ENCODE assay signal across 15 mouse cellular contexts in genomic region chr9:20721582-20721981, GRCm38 (mm10). TPM values are rescaled to one million over a fixed set of nuclear protein-coding genes. Genes with fewer than 3 reads are reported as not detected.
DNase-seq lines count a peak whose midpoint lies in the region; ATAC-seq and TF ChIP-seq lines count a peak whose summit lies in the region.
"Had no signal": no experiment of that assay in that cellular context is flagged by ENCODE, and none has a peak within 500 bp of the region (broad histone marks: within the 10 kb centered on the region; RNA-seq: fewer than 3 reads in every experiment).

No protein-coding gene starts in this region.

- H3K9me3 ChIP-seq in lung, embryonic 14.5 days (ENCODE audit: low read depth, low read length), result no peaks in the 10 kb centered on the region
- H3K9me3 ChIP-seq in intestine, embryonic 16.5 days (ENCODE audit: control insufficient read depth, low read length), result no peaks in the 10 kb centered on the region
- H3K9me3 ChIP-seq in neural tube, embryonic 13.5 days, result no peaks in the 10 kb centered on the region
- H3K9me3 ChIP-seq in midbrain, embryonic 16.5 days (replicated peaks; ENCODE audit: control insufficient read depth, low read length, poor library complexity, severe bottlenecking), result no peaks in the 10 kb centered on the region
- H3K9me3 ChIP-seq: forebrain, embryonic 13.5 days had no signal

- H3K4me3 ChIP-seq in lung, embryonic 14.5 days (ENCODE audit: low read depth, low read length), result no peak overlapping the region
- no peak overlapping the region for H3K4me3 ChIP-seq in intestine, embryonic 16.5 days (ENCODE audit: low read length)
- no peak overlapping the region for H3K4me3 ChIP-seq in neural tube, embryonic 13.5 days
- H3K4me3 ChIP-seq in midbrain, embryonic 16.5 days (ENCODE audit: low read depth, low read length), result no peak overlapping the region
- H3K4me3 ChIP-seq: forebrain, embryonic 13.5 days had no signal

- no peak overlapping the region for H3K9ac ChIP-seq in lung, embryonic 14.5 days
- no peak overlapping the region for H3K9ac ChIP-seq in intestine, embryonic 16.5 days (ENCODE audit: low read depth, low read length)
- H3K9ac ChIP-seq in neural tube, embryonic 13.5 days, result no peak overlapping the region
- no peak overlapping the region for H3K9ac ChIP-seq in midbrain, embryonic 16.5 days (ENCODE audit: low read depth, low read length)
- H3K9ac ChIP-seq: forebrain, embryonic 13.5 days had no signal

- no peaks in the 10 kb centered on the region for H3K36me3 ChIP-seq in lung, embryonic 14.5 days (ENCODE audit: insufficient read depth)
- H3K36me3 ChIP-seq in intestine, embryonic 16.5 days (ENCODE audit: control insufficient read depth, insufficient read depth, low read length), result no peaks in the 10 kb centered on the region
- peaks cover 6% of the 10 kb centered on the region; the same call in 1 of the 2 replicates for H3K36me3 ChIP-seq in neural tube, embryonic 13.5 days
- H3K36me3 ChIP-seq in midbrain, embryonic 16.5 days (ENCODE audit: control insufficient read depth, insufficient read depth, low read length), result peaks cover 4% of the 10 kb centered on the region; the same call in 1 of the 2 replicates

- no peak overlapping the region for H3K4me2 ChIP-seq in lung, embryonic 14.5 days
- H3K4me2 ChIP-seq in intestine, embryonic 16.5 days (ENCODE audit: low read depth, low read length), result no peak overlapping the region
- H3K4me2 ChIP-seq in neural tube, embryonic 13.5 days, result peak overlapping the region; percentile 9; the same call in 1 of the 2 replicates
- H3K4me2 ChIP-seq in midbrain, embryonic 16.5 days (ENCODE audit: low read length), result no peak overlapping the region
- H3K4me2 ChIP-seq: forebrain, embryonic 13.5 days; heart, embryonic 11.5 days; liver, embryonic 11.5 days had no signal

- TF ChIP-seq CTCF in lung, embryonic 14.5 days (IDR thresholded peaks at IDR 0.05; ENCODE audit: low read depth), result no peak

- no peaks in the 10 kb centered on the region for H3K4me1 ChIP-seq in lung, embryonic 14.5 days (ENCODE audit: insufficient read depth)
- peaks cover 10% of the 10 kb centered on the region for H3K4me1 ChIP-seq in intestine, embryonic 16.5 days (ENCODE audit: control insufficient read depth, insufficient read depth, low read length)
- peaks cover 56% of the 10 kb centered on the region for H3K4me1 ChIP-seq in neural tube, embryonic 13.5 days (replicated peaks)
- H3K4me1 ChIP-seq in midbrain, embryonic 16.5 days (ENCODE audit: control insufficient read depth, insufficient read depth, low read length), result peaks cover 17% of the 10 kb centered on the region

- 46% methylated on average over 2 of the region's 2 CpGs for WGBS in lung, embryonic 14.5 days
- 27% methylated on average over 2 of the region's 2 CpGs for WGBS in intestine, embryonic 16.5 days
- WGBS in neural tube, embryonic 13.5 days, result 8% methylated on average over 2 of the region's 2 CpGs
- 51% methylated on average over 2 of the region's 2 CpGs for WGBS in midbrain, embryonic 16.5 days

- DNase-seq in lung, embryonic 14.5 days, result peak; percentile 61
- DNase-seq in lung, postnatal 4 days, result no peak
- DNase-seq in adrenal gland, postnatal 36 days, result peak; percentile 50 to 65
- no peak for DNase-seq in ovary, postnatal 10 days (ENCODE audit: low spot score)
- no peak for DNase-seq in spleen, postnatal 4 days (ENCODE audit: low spot score in 2 of 2)
- DNase-seq: cerebellum, adult 9-11 months had no signal

- H3K27ac ChIP-seq in lung, embryonic 14.5 days (ENCODE audit: low read depth), result no peak overlapping the region
- no peak overlapping the region for H3K27ac ChIP-seq in intestine, embryonic 16.5 days (ENCODE audit: low read length)
- H3K27ac ChIP-seq in neural tube, embryonic 13.5 days (replicated peaks), result peak overlapping the region; percentile 69
- no peak overlapping the region for H3K27ac ChIP-seq in midbrain, embryonic 16.5 days (ENCODE audit: low read length)
- H3K27ac ChIP-seq: forebrain, embryonic 13.5 days; macrophage had no signal

- peak; percentile 71; the same call in 1 of the 2 replicates for ATAC-seq in lung, embryonic 14.5 days (ENCODE audit: insufficient read depth)
- peak; percentile 73 for ATAC-seq in intestine, embryonic 16.5 days
- ATAC-seq in neural tube, embryonic 13.5 days (ENCODE audit: low read depth), result peak; percentile 68
- ATAC-seq in midbrain, embryonic 16.5 days, result no peak
- ATAC-seq: forebrain, embryonic 13.5 days had no signal

- peaks cover 23% of the 10 kb centered on the region for H3K27me3 ChIP-seq in lung, embryonic 14.5 days (ENCODE audit: insufficient read depth, low read length)
- peaks cover 19% of the 10 kb centered on the region for H3K27me3 ChIP-seq in intestine, embryonic 16.5 days (replicated peaks; ENCODE audit: control insufficient read depth, insufficient read depth, low read length)
- peaks cover 12% of the 10 kb centered on the region; the same call in 1 of the 2 replicates for H3K27me3 ChIP-seq in neural tube, embryonic 13.5 days
- H3K27me3 ChIP-seq in midbrain, embryonic 16.5 days (ENCODE audit: control insufficient read depth, insufficient read depth, low read depth, low read length), result no peaks in the 10 kb centered on the region

RNA-seq across cellular contexts. Expression of gene Olfm2, which starts 24.6 kb away (rescaled TPM):
- 1.2 and 1.7 TPM in 2 replicates for polyA plus RNA-seq in lung, embryonic 14.5 days (2014; fragmentation: Nextera tagmentation; extraction: Ambion mirVana)
- under 1 TPM; 0.79 TPM for total RNA-seq in adrenal gland, postnatal 36 days (2021)
- polyA plus RNA-seq in intestine, embryonic 16.5 days (2015; fragmentation: Nextera tagmentation; extraction: Ambion mirVana), result 6.7 and 7.8 TPM in 2 replicates
- polyA plus RNA-seq in neural tube, embryonic 13.5 days (2015; fragmentation: Nextera tagmentation; extraction: Ambion mirVana), result 127 and 128 TPM in 2 replicates
- 225 and 251 TPM in 2 replicates for polyA plus RNA-seq in midbrain, embryonic 16.5 days (2015; fragmentation: Nextera tagmentation; extraction: Ambion mirVana)
- total RNA-seq: hematopoietic stem cell, adult 5-6 weeks; monocyte, adult 5-6 weeks had no signal
- polyA plus RNA-seq: macrophage had no signal

Comparison
In these comparisons a context has a peak if more than half of its experiments do, and no peak if none do; other contexts are left out.
1. DNase-seq: peak in lung, embryonic 14.5 days (single experiment) and adrenal gland, postnatal 36 days (2 of 2); none in lung, postnatal 4 days (0 of 2), ovary, postnatal 10 days (single experiment) and spleen, postnatal 4 days (0 of 2).
2. RNA of gene Olfm2, which starts 24.6 kb away (polyA plus RNA-seq): 225 to 251 TPM in midbrain, embryonic 16.5 days and 127 to 128 TPM in neural tube, embryonic 13.5 days; 6.7 to 7.8 TPM in intestine, embryonic 16.5 days and 1.2 to 1.7 TPM in lung, embryonic 14.5 days; every median in the first group is over 10 times any median in the second.